Mouse (Mus musculus) left cerebral cortex, adult 8-10 months (tissue): ENCODE data around the gene S100pbp. TPM values are rescaled to one million over a fixed set of nuclear protein-coding genes. Genes with fewer than 3 reads are reported as not detected.

ENCODE experiments used
- DNase-seq, 2 experiments: peaks; one replicate each; pipeline ENCODE4 v3.0.0; 2022; ENCODE audit warnings: low spot score in 2 of 2
- total RNA-seq, 4 experiments: library from RNA; stranded (reverse); gene quantifications; 2 replicates each; pipeline ENCODE4 v1.2.4; 2022

The S100pbp gene
- total RNA-seq, 4 experiments from 2014 or later: 44.1 to 52.8 (median 46.3) TPM

DNA sequence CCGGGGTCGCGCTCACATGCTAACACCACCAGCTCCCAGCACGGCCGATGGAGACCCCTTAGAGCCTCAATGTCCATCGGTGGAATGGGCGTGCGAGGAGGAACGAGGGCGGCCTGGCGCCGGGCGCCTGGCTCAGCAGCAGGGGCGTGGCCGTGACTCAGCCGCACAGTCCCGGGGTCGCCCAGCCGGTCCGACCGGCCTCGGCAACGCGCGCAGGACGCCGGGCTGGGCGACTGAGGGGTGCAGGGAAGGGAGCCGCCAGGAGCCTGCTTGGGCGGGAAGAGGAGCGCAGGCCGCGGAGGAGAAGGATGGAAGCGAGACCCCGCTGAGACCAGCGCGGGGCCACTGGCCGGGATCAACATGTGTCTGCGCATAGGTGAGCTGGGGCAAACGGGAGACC is 84.2 kb downstream of the S100pbp start, which contains the start of gene Tmem54:
Gene Tmem54 (plus strand): TSS at position 193 of the 400 bp plus-strand sequence.
- no peak for DNase-seq

GRCm38 (mm10) chr4:129102133-129102829 is 87.2 kb downstream of the S100pbp start:
- no peak for DNase-seq

Other genes starting within 250 kb of the S100pbp start
- gene Azin2, start 227.3 kb downstream of the S100pbp start, total RNA-seq: 10 to 100 TPM; 48.2 to 54.6 (median 49.8) TPM
- 10 to 100 TPM; 23.4 to 28.1 (median 25.2) TPM for gene Ak2, start 197.8 kb downstream of the S100pbp start, total RNA-seq
- gene Rnf19b, start 131.5 kb downstream of the S100pbp start, total RNA-seq: 10 to 100 TPM; 50.2 to 60.3 (median 52.6) TPM
- not detected for gene Tmem54, start 84.2 kb downstream of the S100pbp start, total RNA-seq
- 100 to 1,000 TPM; 809 to 955 (median 872) TPM for gene Hpca, start 67.7 kb downstream of the S100pbp start, total RNA-seq
- gene Fndc5, start 52.7 kb downstream of the S100pbp start, total RNA-seq: 10 to 100 TPM; 59.2 to 67.3 (median 62.3) TPM
- gene Yars, start within 50 bp of the S100pbp start, total RNA-seq: 10 to 100 TPM; 90.5 to 98.5 (median 96.4) TPM
- gene C77080, start 71.7 kb upstream of the S100pbp start, total RNA-seq: 10 to 100 TPM; 15.2 to 22.8 (median 18.4) TPM
- gene Sync, start 97.9 kb upstream of the S100pbp start, total RNA-seq: 1 to 10 TPM; 1.6 to 2.7 (median 2.3) TPM
- 100 to 1,000 TPM; 123 to 128 (median 127) TPM for gene Rbbp4, start 145.6 kb upstream of the S100pbp start, total RNA-seq
- 10 to 100 TPM; 28.6 to 40.7 (median 32.0) TPM for gene Zbtb8os, start 146.0 kb upstream of the S100pbp start, total RNA-seq
- 1 to 10 TPM; 4.6 to 7.3 (median 5.2) TPM for gene Zbtb8a, start 188.4 kb upstream of the S100pbp start, total RNA-seq